Mouse (Mus musculus): ENCODE measurements at regions not wholly inside any gene's neighbourhood (a gene's known extent, or its start where the extent isn't known, plus 50 kb on each side); places are given as distances from the start of the nearest gene placed in this dataset.

DNA sequence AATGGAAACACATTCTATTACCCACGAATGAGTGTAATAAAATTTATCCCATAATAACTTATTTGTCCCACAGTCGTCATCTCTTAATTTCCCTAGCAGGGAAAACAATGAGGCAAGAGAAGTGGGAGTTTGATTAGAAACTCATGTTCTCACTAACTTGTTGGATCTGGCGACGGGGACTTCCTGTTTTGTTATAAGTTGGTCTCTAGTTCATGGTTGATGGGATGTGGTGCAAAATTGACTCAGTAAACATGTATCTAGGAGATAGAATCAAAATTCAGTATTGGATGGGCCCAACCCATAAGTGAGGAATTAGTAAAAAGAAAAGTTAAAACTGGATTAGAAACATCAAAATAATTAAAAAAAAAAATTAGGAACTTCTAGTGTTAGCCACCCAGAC is 227.5 kb downstream of the Gm5426 start:
- WGBS = 87% methylated on average over 4 of the region's 4 CpGs
- Histone ChIP-seq H3K27me3 (no peaks in the 10 kb centered on the region), H3K9ac (no peak overlapping the region), H3K4me3 (no peak overlapping the region), H3K36me3 (no peaks in the 10 kb centered on the region), H3K4me2 (no peak overlapping the region), H3K27ac (replicated peaks) (no peak overlapping the region), H3K4me1 (replicated peaks) (no peaks in the 10 kb centered on the region), H3K9me3 (no peaks in the 10 kb centered on the region)
- no peak for ATAC-seq (ENCODE audit: low read depth)

GRCm38 (mm10) chr10:96365101-96365500 is 228.7 kb downstream of the Gm5426 start:
- no peak for ATAC-seq (ENCODE audit: low read depth)
- 65% methylated on average over 3 of the region's 3 CpGs for WGBS

GRCm38 (mm10) chr10:96366871-96367270 is 230.5 kb downstream of the Gm5426 start:
- 96% methylated on average over 2 of the region's 2 CpGs for WGBS
- H3K4me1 ChIP-seq (replicated peaks) = no peaks in the 10 kb centered on the region
- no peaks in the 10 kb centered on the region for H3K36me3 ChIP-seq
- ATAC-seq (ENCODE audit: low read depth) = no peak
- H3K27me3 ChIP-seq = no peaks in the 10 kb centered on the region
- H3K9ac ChIP-seq = no peak overlapping the region
- no peak overlapping the region for H3K4me2 ChIP-seq
- no peak overlapping the region for H3K4me3 ChIP-seq
- H3K27ac ChIP-seq (replicated peaks) = no peak overlapping the region
- H3K9me3 ChIP-seq = no peaks in the 10 kb centered on the region

More at GRCm38 (mm10) chr10:96365101-96365500, 228.7 kb downstream of the Gm5426 start:
- Histone ChIP-seq H3K27me3 (no peaks in the 10 kb centered on the region), H3K36me3 (no peaks in the 10 kb centered on the region), H3K9ac (no peak overlapping the region), H3K9me3 (no peaks in the 10 kb centered on the region), H3K27ac (replicated peaks) (no peak overlapping the region), H3K4me1 (replicated peaks) (no peaks in the 10 kb centered on the region), H3K4me2 (no peak overlapping the region), H3K4me3 (no peak overlapping the region)

DNA sequence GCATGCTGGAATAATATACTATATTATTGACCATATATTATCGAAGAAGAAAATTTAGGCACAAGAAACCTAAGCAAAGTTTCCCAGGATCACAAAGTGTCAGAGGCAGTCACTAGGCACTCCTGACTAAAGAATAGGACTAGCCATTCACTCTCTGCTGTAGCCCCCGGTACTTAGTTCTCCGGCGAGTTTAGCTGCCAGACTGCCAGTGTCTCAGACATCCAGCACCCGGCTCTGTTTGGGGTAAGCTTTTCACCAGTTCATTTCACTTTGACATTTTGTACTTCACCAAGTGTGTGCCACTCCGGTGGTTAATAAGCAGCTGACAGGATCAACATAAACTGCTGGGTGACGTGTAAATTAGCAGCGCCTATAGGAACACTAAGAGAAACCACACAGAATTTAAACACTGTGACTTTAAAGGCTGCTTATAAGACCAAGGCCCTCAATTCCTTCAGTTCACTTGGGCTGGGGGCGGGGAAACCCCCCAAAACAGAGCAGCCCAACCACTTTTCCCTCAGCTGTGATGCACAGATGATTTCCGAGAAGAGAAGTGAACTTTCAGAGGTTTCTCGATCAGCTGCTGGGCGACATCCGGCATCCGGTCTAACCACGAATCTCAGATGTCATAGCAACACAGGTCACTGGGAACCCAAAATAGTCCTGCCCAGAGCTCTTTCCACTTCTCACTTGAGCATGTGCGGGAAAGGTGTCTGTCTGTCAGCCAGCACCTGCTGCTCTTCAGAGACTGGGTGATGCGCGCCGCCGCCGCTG is 234.3 kb downstream of the Gm5426 start:
- Histone ChIP-seq H3K27ac (replicated peaks) (no peak overlapping the region), H3K9ac (no peak overlapping the region), H3K4me2 (no peak overlapping the region), H3K9me3 (no peaks in the 10 kb centered on the region), H3K36me3 (no peaks in the 10 kb centered on the region), H3K27me3 (no peaks in the 10 kb centered on the region), H3K4me3 (no peak overlapping the region), H3K4me1 (replicated peaks) (0 out of 2 replicates have a peak, but pooled peaks cover 6% of the 10 kb centered on the region)
- 82% methylated on average over 21 of the region's 21 CpGs for WGBS
- no peak for ATAC-seq (ENCODE audit: low read depth)

DNA sequence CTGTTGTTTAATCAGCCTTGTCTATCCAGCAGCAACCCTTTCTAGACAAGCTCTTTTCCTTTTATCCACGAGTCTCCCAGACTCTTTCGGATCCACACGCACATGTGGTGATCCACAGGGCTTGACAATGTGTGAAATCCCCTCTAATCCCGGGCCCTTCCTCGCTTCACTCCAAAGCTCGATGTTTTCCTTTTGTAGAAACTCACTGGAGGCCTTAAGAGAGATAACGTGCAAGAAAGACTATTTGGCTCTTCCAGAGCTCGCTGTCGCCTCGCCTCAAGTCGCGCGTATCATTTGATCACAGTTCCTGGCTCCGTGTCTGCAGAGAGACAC is 234.9 kb downstream of the Gm5426 start:
- ATAC-seq (ENCODE audit: low read depth) = no peak
- no peak overlapping the region for H3K27ac ChIP-seq (replicated peaks)
- H3K27me3 ChIP-seq = no peaks in the 10 kb centered on the region
- H3K9ac ChIP-seq = no peak overlapping the region
- H3K9me3 ChIP-seq = no peaks in the 10 kb centered on the region
- 0 out of 2 replicates have a peak, but pooled peaks cover 6% of the 10 kb centered on the region for H3K4me1 ChIP-seq (replicated peaks)
- H3K4me2 ChIP-seq = no peak overlapping the region
- no peak overlapping the region for H3K4me3 ChIP-seq
- WGBS = 85% methylated on average over 14 of the region's 14 CpGs
- H3K36me3 ChIP-seq = no peaks in the 10 kb centered on the region

- Histone ChIP-seq H3K27ac (replicated peaks) (no peak overlapping the region), H3K4me2 (no peak overlapping the region), H3K9me3 (no peaks in the 10 kb centered on the region), H3K4me1 (replicated peaks) (0 out of 2 replicates have a peak, but pooled peaks cover 6% of the 10 kb centered on the region), H3K36me3 (no peaks in the 10 kb centered on the region), H3K9ac (no peak overlapping the region), H3K4me3 (no peak overlapping the region), H3K27me3 (no peaks in the 10 kb centered on the region)
- no peak for ATAC-seq (ENCODE audit: low read depth)
- 56% methylated on average over 11 of the region's 11 CpGs for WGBS
Observed at GRCm38 (mm10) chr10:96372616-96373346, 236.4 kb downstream of the Gm5426 start.

DNA sequence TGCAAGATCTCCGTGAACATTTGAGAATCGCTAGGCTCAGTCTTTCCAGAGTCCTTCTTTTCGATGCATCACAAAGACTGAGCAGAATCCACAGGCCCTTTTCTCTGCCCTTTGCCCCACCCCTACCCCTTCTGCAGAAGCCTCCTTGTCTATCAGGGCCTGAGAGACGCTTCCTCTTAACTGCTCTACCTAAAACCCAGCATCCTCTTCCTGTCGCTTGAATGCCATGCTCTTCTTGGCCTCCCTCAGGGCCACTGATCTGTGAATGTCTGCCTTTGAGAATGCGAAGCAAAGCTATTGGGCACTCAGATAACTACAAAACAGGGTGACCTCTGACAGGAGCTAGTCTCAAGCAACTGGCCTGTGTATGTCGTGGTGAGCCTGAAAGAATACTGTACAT is 237.1 kb downstream of the Gm5426 start:
- H3K9ac ChIP-seq = no peak overlapping the region
- no peaks in the 10 kb centered on the region for H3K36me3 ChIP-seq
- no peaks in the 10 kb centered on the region for H3K9me3 ChIP-seq
- ATAC-seq (ENCODE audit: low read depth) = no peak
- WGBS = 68% methylated on average over 7 of the region's 7 CpGs
- H3K27ac ChIP-seq (replicated peaks) = no peak overlapping the region
- no peak overlapping the region for H3K4me3 ChIP-seq
- H3K4me2 ChIP-seq = no peak overlapping the region
- no peaks in the 10 kb centered on the region for H3K27me3 ChIP-seq
- H3K4me1 ChIP-seq (replicated peaks) = 0 out of 2 replicates have a peak, but pooled peaks cover 6% of the 10 kb centered on the region

DNA sequence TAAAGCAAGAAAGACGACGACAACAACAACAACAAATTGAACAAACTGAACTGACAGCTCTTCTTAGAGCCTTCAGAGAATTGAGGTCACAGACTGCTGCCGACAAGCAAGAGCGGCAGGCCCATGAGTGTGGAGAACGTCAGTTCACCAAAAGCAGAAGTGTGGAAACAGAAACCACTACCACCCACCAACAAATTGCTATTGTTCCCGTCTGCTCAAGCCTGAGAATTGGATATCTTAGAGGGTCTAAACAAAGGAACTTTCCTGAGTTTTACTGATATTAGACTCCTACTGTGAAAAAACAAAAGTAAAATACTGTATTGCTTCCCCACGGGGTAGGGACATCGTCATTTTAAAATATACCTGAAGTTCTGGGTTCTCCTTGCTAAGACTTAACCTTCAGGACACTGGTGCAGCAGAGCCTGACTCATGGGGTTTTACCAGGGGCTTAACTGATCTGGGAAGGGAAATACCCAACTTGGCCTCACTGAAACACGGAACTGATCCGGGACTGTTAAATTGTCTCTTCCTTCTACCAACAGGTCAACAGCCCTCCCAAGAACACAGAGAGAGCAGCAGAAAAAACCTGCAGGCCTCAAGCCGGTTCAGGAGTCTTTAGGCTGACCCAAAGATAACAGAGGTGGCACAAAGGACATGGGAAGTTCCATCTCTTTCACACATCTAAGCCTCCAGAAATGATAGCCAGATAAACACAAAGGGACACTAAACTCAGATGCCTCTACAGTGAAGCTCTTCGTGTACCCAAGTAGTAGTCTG is 238.1 kb downstream of the Gm5426 start:
- no peaks in the 10 kb centered on the region for H3K36me3 ChIP-seq
- no peaks in the 10 kb centered on the region for H3K27me3 ChIP-seq
- H3K4me2 ChIP-seq = no peak overlapping the region
- no peak for ATAC-seq (ENCODE audit: low read depth)
- H3K9ac ChIP-seq = no peak overlapping the region
- 0 out of 2 replicates have a peak, but pooled peaks cover 6% of the 10 kb centered on the region for H3K4me1 ChIP-seq (replicated peaks)
- no peak overlapping the region for H3K27ac ChIP-seq (replicated peaks)
- H3K4me3 ChIP-seq = no peak overlapping the region
- H3K9me3 ChIP-seq = no peaks in the 10 kb centered on the region
- 85% methylated on average over 12 of the region's 12 CpGs for WGBS

DNA sequence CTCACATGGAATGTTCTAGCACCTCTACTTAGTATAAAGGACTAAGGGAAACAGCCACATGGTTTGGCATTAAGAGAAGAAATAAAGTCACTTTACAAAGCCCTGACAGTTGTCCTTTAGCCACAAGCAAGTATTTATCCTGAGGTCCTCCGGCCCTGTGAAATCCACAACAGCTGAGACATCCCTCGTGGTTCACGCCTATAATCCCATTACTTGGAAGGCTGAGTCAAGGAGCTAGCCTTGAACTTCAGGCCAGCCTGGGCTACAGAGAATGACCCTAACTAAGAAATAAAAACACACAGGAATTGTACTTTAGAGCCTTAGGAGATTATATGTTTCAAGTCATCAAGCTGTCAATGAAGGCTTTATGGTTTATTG is 238.7 kb downstream of the Gm5426 start:
- WGBS = 90% methylated on average over 3 of the region's 3 CpGs
- no peak overlapping the region for H3K9ac ChIP-seq

GRCm38 (mm10) chr10:96377549-96377948 is 239.3 kb upstream of the Btg1 start:
- no peak for ATAC-seq (ENCODE audit: low read depth)
- no peak overlapping the region for H3K27ac ChIP-seq (replicated peaks)
- no peak overlapping the region for H3K4me2 ChIP-seq
- H3K27me3 ChIP-seq = no peaks in the 10 kb centered on the region
- no peaks in the 10 kb centered on the region for H3K36me3 ChIP-seq
- WGBS = 91% methylated on average over 4 of the region's 4 CpGs
- H3K9me3 ChIP-seq = no peaks in the 10 kb centered on the region
- H3K4me3 ChIP-seq = no peak overlapping the region
- H3K9ac ChIP-seq = no peak overlapping the region
- 0 out of 2 replicates have a peak, but pooled peaks cover 6% of the 10 kb centered on the region for H3K4me1 ChIP-seq (replicated peaks)

More for the DNA sequence above, 238.7 kb downstream of the Gm5426 start:
- no peaks in the 10 kb centered on the region for H3K36me3 ChIP-seq
- no peaks in the 10 kb centered on the region for H3K9me3 ChIP-seq
- no peak for ATAC-seq (ENCODE audit: low read depth)
- H3K4me3 ChIP-seq = no peak overlapping the region
- H3K4me2 ChIP-seq = no peak overlapping the region
- no peaks in the 10 kb centered on the region for H3K27me3 ChIP-seq
- H3K27ac ChIP-seq (replicated peaks) = no peak overlapping the region
- 0 out of 2 replicates have a peak, but pooled peaks cover 6% of the 10 kb centered on the region for H3K4me1 ChIP-seq (replicated peaks)

DNA sequence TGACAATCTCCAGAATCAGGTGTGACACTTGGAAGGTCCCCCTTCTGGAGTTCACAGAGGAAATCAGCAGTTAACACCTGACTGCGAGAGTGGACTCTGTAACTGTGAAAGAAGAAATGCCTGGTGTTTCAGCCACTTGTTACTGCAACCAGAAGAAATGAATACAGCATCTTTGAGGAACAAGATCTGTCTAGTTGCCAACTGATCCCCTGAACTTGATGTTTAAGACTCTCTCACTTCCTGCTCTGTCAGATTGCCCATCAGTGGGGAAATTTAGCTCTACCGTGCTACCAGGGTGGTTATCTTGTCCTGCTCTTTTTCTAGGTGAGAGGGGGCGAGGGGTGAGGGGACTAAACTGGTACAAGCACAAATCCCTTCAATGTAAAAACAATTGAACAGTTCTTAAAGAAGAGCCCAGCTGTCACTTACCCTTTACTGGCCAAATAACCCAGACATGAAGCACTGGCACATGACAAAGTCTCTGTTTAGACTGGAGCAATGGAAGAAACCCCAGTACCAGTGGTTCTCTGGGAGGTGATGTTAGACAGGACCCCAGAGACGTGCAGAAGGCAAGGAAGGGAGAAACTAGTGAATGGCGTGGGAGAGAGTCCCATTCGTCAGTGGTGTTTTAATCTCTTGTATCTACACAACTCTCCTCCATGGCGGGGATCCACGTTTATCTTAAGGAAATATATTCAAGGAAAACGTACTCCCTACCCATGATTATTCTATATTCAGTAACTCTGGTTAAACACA is 237.6 kb upstream of the Btg1 start:
- WGBS = 88% methylated on average over 9 of the region's 9 CpGs
- Histone ChIP-seq H3K9me3 (no peaks in the 10 kb centered on the region), H3K9ac (no peak overlapping the region), H3K4me1 (replicated peaks) (no peaks in the 10 kb centered on the region), H3K36me3 (no peaks in the 10 kb centered on the region), H3K4me3 (no peak overlapping the region), H3K4me2 (no peak overlapping the region), H3K27ac (replicated peaks) (no peak overlapping the region), H3K27me3 (no peaks in the 10 kb centered on the region)
- ATAC-seq (ENCODE audit: low read depth) = no peak

Measured in neural tube, embryonic 13.5 days (tissue).